8 mouse cellular contexts compared by ENCODE assay signal in the genomic region with DNA sequence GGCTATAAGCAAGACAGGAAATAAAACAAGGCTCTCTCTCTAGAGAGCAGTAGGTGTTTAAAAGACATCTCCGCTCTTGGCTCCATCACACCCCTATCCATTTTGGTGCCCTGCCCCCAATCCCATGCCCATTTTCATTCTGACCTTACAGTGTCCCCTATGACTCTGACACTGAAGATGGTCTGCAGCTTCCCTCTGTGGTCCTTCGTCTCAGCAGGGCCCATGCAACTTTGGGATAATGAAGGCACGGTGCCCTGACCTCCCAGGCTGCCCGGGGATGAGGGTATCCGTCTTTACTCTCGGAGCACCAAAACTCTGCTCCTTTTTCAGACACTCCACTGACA. TPM values are rescaled to one million over a fixed set of nuclear protein-coding genes. Genes with fewer than 3 reads are reported as not detected.
DNase-seq lines count a peak whose midpoint lies in the region; ATAC-seq and TF ChIP-seq lines count a peak whose summit lies in the region.

No protein-coding gene starts in this region.

- peaks cover 7% of the 10 kb centered on the region; the same call in 1 of the 2 replicates for H3K36me3 ChIP-seq in heart, embryonic 12.5 days
- H3K36me3 ChIP-seq in thymus, adult 2 months (ENCODE audit: control insufficient read depth, insufficient read depth, low read length): no peaks in the 10 kb centered on the region
- peaks cover 17% of the 10 kb centered on the region for H3K36me3 ChIP-seq in liver, embryonic 12.5 days

- ATAC-seq in heart, embryonic 12.5 days (ENCODE audit: insufficient number of reproducible peaks, low FRiP score): no peak
- no peak for ATAC-seq in liver, embryonic 12.5 days

- H3K4me2 ChIP-seq in heart, embryonic 12.5 days: peak overlapping the region; percentile 77
- H3K4me2 ChIP-seq in liver, embryonic 12.5 days: peak overlapping the region; percentile 99

- H3K9me3 ChIP-seq in heart, embryonic 12.5 days (replicated peaks): no peaks in the 10 kb centered on the region; the same call in 1 of the 2 replicates
- H3K9me3 ChIP-seq in liver, embryonic 12.5 days (replicated peaks): no peaks in the 10 kb centered on the region

- no peak for TF ChIP-seq CTCF in thymus, adult 2 months (IDR thresholded peaks at IDR 0.05; ENCODE audit: borderline replicate concordance, control insufficient read depth, extremely low read depth, insufficient read depth, low read length, poor library complexity)

- H3K27ac ChIP-seq in heart, embryonic 12.5 days (ENCODE audit: poor library complexity, severe bottlenecking): peak overlapping the region; percentile 96
- peak overlapping the region; percentile 100 for H3K27ac ChIP-seq in thymus, adult 2 months (ENCODE audit: control insufficient read depth, insufficient read depth, low read length)
- peak overlapping the region; percentile 92; the same call in 1 of the 2 replicates for H3K27ac ChIP-seq in liver, embryonic 12.5 days

- H3K9ac ChIP-seq in heart, embryonic 12.5 days: no peak overlapping the region
- peak overlapping the region; percentile 85; the same call in 1 of the 2 replicates for H3K9ac ChIP-seq in liver, embryonic 12.5 days

- intact Hi-C loops in heart, postnatal 25 days (cut with DNase I): loop anchor here (2.0 kb wide), 1 partner anchor 19 kb away; no protein-coding TSS in a partner anchor
- intact Hi-C loops in gastrocnemius, postnatal 36 days (cut with DNase I): no loop called here

- WGBS in heart, embryonic 12.5 days: 74% methylated on average over 6 of the region's 6 CpGs
- 61% methylated on average over 6 of the region's 6 CpGs for WGBS in thymus, adult 2 months
- WGBS in liver, embryonic 12.5 days (ENCODE audit: insufficient replicate concordance): 78% methylated on average over 6 of the region's 6 CpGs

- H3K27me3 ChIP-seq in heart, embryonic 12.5 days (replicated peaks): no peaks in the 10 kb centered on the region
- H3K27me3 ChIP-seq in thymus, adult 2 months (ENCODE audit: control insufficient read depth, insufficient read depth, low read length): no peaks in the 10 kb centered on the region
- no peaks in the 10 kb centered on the region for H3K27me3 ChIP-seq in liver, embryonic 12.5 days (replicated peaks)

- H3K4me3 ChIP-seq in heart, embryonic 12.5 days: peak overlapping the region; percentile 72; the same call in 1 of the 2 replicates
- peak overlapping the region; percentile 0; the same call in 1 of the 2 replicates for H3K4me3 ChIP-seq in thymus, adult 2 months (ENCODE audit: control insufficient read depth, insufficient read depth, low read length)
- peak overlapping the region; percentile 78 for H3K4me3 ChIP-seq in liver, embryonic 12.5 days

- no peak for DNase-seq in heart, postnatal 25 days (ENCODE audit: low spot score)
- no peak for DNase-seq in thymus, adult 2 months
- no peak for DNase-seq in thymus, postnatal 4 days
- DNase-seq in frontal cortex, postnatal 25 days (ENCODE audit: low spot score in 2 of 2): no peak
- no peak for DNase-seq in gastrocnemius, postnatal 36 days
- DNase-seq in right cerebral cortex, adult 2 months (ENCODE audit: low spot score in 2 of 2): no peak

- peaks cover 31% of the 10 kb centered on the region for H3K4me1 ChIP-seq in heart, embryonic 12.5 days (replicated peaks)
- H3K4me1 ChIP-seq in thymus, adult 2 months (replicated peaks; ENCODE audit: control insufficient read depth, insufficient read depth, low read length): peaks cover 48% of the 10 kb centered on the region
- peaks cover 57% of the 10 kb centered on the region for H3K4me1 ChIP-seq in liver, embryonic 12.5 days

- 0 out of 2 replicates have a peak, but pooled peaks have one; percentile 34 for TF ChIP-seq POLR2A in thymus, adult 2 months (IDR thresholded peaks at IDR 0.05; ENCODE audit: control insufficient read depth, extremely low read depth, insufficient read depth, low read length, poor library complexity)

RNA-seq across cellular contexts. Expression of a gene that starts 0.7 kb away (rescaled TPM):
- polyA plus RNA-seq in heart, embryonic 12.5 days (2016; fragmentation: Nextera tagmentation; extraction: Ambion mirVana): 11.4 and 12.7 TPM in 2 replicates
- 10 to 100 TPM; 39.8 to 45.4 TPM for total RNA-seq in heart, postnatal 25 days (2021)
- 138 and 152 TPM in 2 replicates for polyA plus RNA-seq in thymus, adult 2 months (2012; rRNA removed)
- polyA plus RNA-seq in liver, embryonic 12.5 days (2016; fragmentation: Nextera tagmentation; extraction: Ambion mirVana): 8.8 and 9.0 TPM in 2 replicates
- 10 to 100 TPM; 51.9 to 54.1 TPM for total RNA-seq in gastrocnemius, postnatal 36 days (2021)

RNA-seq across cellular contexts. Expression of a gene that starts 54.7 kb away (rescaled TPM):
- 5.4 and 5.7 TPM in 2 replicates for polyA plus RNA-seq in heart, embryonic 12.5 days (2016; fragmentation: Nextera tagmentation; extraction: Ambion mirVana)
- total RNA-seq in heart, postnatal 25 days (2021): 10 to 100 TPM; 32.6 to 36.7 TPM
- 28.5 and 30.4 TPM in 2 replicates for polyA plus RNA-seq in thymus, adult 2 months (2012; rRNA removed)
- 0.97 and 1.5 TPM in 2 replicates for polyA plus RNA-seq in liver, embryonic 12.5 days (2016; fragmentation: Nextera tagmentation; extraction: Ambion mirVana)
- 1 to 10 TPM; 5.7 to 8.7 TPM for total RNA-seq in gastrocnemius, postnatal 36 days (2021)

Comparison
In these comparisons a context has a peak if more than half of its experiments do, and no peak if none do; other contexts are left out.
1. H3K4me3 ChIP-seq: peak in every context shown above with its lines; median percentile 78 in liver, embryonic 12.5 days; 72 in heart, embryonic 12.5 days; 0 in thymus, adult 2 months.
2. RNA of a gene that starts 0.7 kb away (polyA plus RNA-seq): 138 to 152 TPM in thymus, adult 2 months; 11.4 to 12.7 TPM in heart, embryonic 12.5 days and 8.8 to 9.0 TPM in liver, embryonic 12.5 days; every median in the first group is over 10 times any median in the second.
3. Peak in every context shown above with its lines, with median percentiles within 50 percentile points of each other: H3K27ac ChIP-seq.